Mouse (Mus musculus): ENCODE data around the gene Dnajb13. TPM values are rescaled to one million over a fixed set of nuclear protein-coding genes. Genes with fewer than 3 reads are reported as not detected.

Dnajb13 gene
- polyA plus RNA-seq, 1 experiment from 2014 or later: 1.6 TPM

DNA sequence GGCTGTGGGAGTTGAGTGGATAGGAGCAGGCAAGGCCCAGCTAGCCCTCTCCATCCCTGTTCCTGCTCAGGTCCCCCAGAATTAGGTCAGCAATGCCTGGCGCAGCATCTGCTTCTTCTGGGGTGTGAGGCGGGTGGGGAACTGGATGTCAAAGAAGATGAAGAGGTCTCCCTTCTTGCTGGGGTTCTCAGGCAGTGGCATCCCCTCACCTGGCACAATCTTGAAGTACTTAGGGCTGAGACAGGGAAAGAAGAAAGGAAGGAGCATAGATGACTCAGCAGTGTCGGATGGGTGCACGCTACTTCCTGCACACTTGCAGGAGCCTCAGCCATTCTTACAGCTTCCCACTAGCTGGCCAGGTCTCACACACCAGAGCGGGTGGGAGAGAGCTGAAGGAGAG, 11.7 kb downstream of the Dnajb13 start:
- no peak overlapping the region for H3K27ac ChIP-seq (ENCODE audit: low read depth, low read length)
- H3K27me3 ChIP-seq (replicated peaks; ENCODE audit: control insufficient read depth, insufficient read depth, low read length): no peaks in the 10 kb centered on the region
- peaks cover 18% of the 10 kb centered on the region for H3K36me3 ChIP-seq (ENCODE audit: control insufficient read depth, insufficient read depth, low read length)
- ATAC-seq (replicated peaks; ENCODE audit: low FRiP score) (no peak), DNase-seq (ENCODE audit: low spot score) (no peak)
- H3K4me2 ChIP-seq: no peak overlapping the region
- H3K4me3 ChIP-seq (ENCODE audit: low read depth, low read length): no peak overlapping the region
- no peak overlapping the region for H3K9ac ChIP-seq (ENCODE audit: low read depth, low read length)
- H3K9me3 ChIP-seq (ENCODE audit: control insufficient read depth, low read length): no peaks in the 10 kb centered on the region
- 54% methylated on average over 5 of the region's 5 CpGs for WGBS
- H3K4me1 ChIP-seq (replicated peaks; ENCODE audit: control insufficient read depth, insufficient read depth, low read length): peaks cover 13% of the 10 kb centered on the region

DNA sequence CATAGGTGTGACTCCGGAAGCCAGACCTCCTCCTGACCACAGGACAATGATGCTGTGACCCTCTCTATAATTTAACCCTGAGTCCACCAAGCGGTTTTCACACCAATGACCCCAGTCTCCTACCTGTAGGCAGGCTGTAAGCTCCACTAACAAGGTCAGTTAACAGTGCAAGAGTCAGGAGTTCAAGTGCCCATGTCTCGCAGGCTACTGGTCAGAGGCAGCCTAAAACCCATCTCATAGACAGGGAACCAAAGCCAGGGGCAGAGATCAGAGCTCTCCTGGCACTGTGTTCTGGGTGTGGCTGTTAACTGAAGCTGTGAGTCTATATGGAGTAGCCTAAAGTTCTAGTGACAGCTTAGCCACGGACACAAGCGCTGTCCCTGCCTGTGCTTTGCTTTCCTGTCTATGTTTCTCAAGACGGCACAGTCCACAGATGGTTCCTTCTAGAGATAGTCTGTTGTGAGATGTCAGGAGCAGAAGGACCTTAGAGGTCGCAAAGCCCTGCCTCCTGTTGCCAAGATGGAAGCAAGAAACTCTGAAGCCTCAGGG, 12.3 kb downstream of the Dnajb13 start:
- Histone ChIP-seq H3K27me3 (replicated peaks; ENCODE audit: control insufficient read depth, insufficient read depth, low read length) (no peaks in the 10 kb centered on the region), H3K36me3 (ENCODE audit: control insufficient read depth, insufficient read depth, low read length) (peaks cover 23% of the 10 kb centered on the region), H3K27ac (ENCODE audit: low read depth, low read length) (peak overlapping the region; percentile 39; the same call in 1 of the 2 replicates), H3K9me3 (ENCODE audit: control insufficient read depth, low read length) (no peaks in the 10 kb centered on the region), H3K4me1 (replicated peaks; ENCODE audit: control insufficient read depth, insufficient read depth, low read length) (peaks cover 13% of the 10 kb centered on the region), H3K4me3 (ENCODE audit: low read depth, low read length) (no peak overlapping the region), H3K4me2 (no peak overlapping the region), H3K9ac (ENCODE audit: low read depth, low read length) (peak overlapping the region; percentile 23)
- DNase-seq (ENCODE audit: low spot score): no peak
- peak; percentile 21; the same call in 1 of the 2 replicates for ATAC-seq (replicated peaks; ENCODE audit: low FRiP score)
- WGBS: 66% methylated on average over 7 of the region's 7 CpGs

DNA sequence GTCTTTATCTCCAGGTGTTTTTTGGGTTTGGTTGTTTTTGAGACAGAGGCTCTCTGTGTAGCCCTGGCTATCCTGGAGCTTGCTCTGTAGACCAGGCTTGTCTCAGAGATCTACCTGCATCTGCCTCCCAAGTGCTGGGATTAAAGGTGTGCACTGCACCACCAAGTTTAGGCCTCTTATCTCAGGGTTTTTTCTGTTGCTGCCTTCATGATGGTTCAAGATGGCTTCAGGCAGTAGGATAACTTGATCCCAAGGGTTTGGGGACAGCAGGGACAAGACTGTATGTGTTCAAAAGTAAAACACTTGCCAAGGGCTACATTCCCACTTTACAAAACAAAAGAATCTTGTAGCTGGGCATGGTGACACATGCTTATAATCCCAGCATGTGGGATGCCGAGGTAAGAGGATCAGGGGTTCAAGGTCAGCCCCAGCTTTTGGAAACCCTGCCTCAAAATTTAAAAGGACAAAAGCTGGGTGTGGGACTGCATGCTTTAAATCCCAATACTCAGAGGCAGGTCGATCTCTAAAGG, 12.9 kb downstream of the Dnajb13 start:
- Histone ChIP-seq H3K27ac (ENCODE audit: low read depth, low read length) (peak overlapping the region; percentile 39; the same call in 1 of the 2 replicates), H3K4me2 (no peak overlapping the region), H3K4me3 (ENCODE audit: low read depth, low read length) (no peak overlapping the region), H3K4me1 (replicated peaks; ENCODE audit: control insufficient read depth, insufficient read depth, low read length) (peaks cover 15% of the 10 kb centered on the region), H3K9me3 (ENCODE audit: control insufficient read depth, low read length) (no peaks in the 10 kb centered on the region), H3K36me3 (ENCODE audit: control insufficient read depth, insufficient read depth, low read length) (peaks cover 28% of the 10 kb centered on the region), H3K27me3 (replicated peaks; ENCODE audit: control insufficient read depth, insufficient read depth, low read length) (no peaks in the 10 kb centered on the region), H3K9ac (ENCODE audit: low read depth, low read length) (no peak overlapping the region; the same call in 1 of the 2 replicates)
- no peak for DNase-seq (ENCODE audit: low spot score)
- no peak for ATAC-seq (replicated peaks; ENCODE audit: low FRiP score)
- WGBS: 64% methylated on average over 2 of the region's 2 CpGs

DNA sequence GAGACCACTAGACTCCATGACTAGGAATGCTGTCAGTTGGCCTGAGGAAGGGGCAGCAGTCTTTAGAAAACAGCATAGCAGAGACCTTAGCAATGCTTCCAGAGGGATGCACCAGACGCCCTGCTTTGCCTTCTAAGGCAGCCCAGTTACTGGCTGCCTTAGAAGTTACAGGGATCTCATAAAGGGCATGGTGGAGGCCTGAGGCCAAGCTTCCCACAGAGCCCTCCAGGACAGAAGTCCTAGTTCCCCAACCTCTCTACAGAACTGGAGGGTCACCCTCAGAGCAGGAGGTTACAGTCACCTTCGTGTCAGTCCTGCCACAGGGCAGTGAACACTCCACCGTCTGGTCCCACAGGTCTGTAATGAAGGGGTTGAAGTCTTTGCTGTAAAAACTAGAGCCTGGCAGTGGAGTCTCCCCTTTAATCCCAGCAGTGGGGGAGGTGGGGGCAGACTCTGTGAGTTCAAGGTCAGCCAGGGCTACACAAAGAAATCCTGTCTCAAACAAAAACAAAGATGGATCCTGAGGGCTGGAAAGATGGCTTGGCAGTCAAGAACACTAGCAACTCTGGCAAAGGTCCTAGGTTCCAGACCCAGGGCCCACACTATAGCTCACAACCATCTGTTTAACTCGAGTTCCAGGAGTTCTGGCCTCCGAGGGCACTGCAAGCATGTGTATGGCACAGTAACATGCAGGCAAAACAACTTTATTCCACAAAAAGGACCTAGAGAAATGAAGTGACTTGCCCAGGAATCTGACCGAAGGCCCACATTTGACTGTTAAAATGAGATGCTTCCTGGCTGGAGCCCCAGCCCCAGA, 13.5 kb downstream of the Dnajb13 start:
- WGBS: 74% methylated on average over 6 of the region's 6 CpGs
- DNase-seq (ENCODE audit: low spot score) (no peak), ATAC-seq (replicated peaks; ENCODE audit: low FRiP score) (peak; percentile 37)
- no peaks in the 10 kb centered on the region for H3K27me3 ChIP-seq (replicated peaks; ENCODE audit: control insufficient read depth, insufficient read depth, low read length)
- H3K9me3 ChIP-seq (ENCODE audit: control insufficient read depth, low read length): no peaks in the 10 kb centered on the region
- no peak overlapping the region for H3K4me3 ChIP-seq (ENCODE audit: low read depth, low read length)
- H3K36me3 ChIP-seq (ENCODE audit: control insufficient read depth, insufficient read depth, low read length): peaks cover 35% of the 10 kb centered on the region
- H3K4me1 ChIP-seq (replicated peaks; ENCODE audit: control insufficient read depth, insufficient read depth, low read length): peaks cover 22% of the 10 kb centered on the region
- no peak overlapping the region for H3K4me2 ChIP-seq
- peak overlapping the region; percentile 57; the same call in 1 of the 2 replicates for H3K27ac ChIP-seq (ENCODE audit: low read depth, low read length)
- H3K9ac ChIP-seq (ENCODE audit: low read depth, low read length): no peak overlapping the region

- ATAC-seq (replicated peaks; ENCODE audit: low FRiP score): peak; percentile 7; the same call in 1 of the 2 replicates
- no peak overlapping the region for H3K4me2 ChIP-seq
- WGBS: 76% methylated on average over 16 of the region's 16 CpGs
- no peaks in the 10 kb centered on the region for H3K27me3 ChIP-seq (replicated peaks; ENCODE audit: control insufficient read depth, insufficient read depth, low read length)
- peak overlapping the region; percentile 57 for H3K27ac ChIP-seq (ENCODE audit: low read depth, low read length)
- H3K9ac ChIP-seq (ENCODE audit: low read depth, low read length): no peak overlapping the region
- no peak overlapping the region for H3K4me3 ChIP-seq (ENCODE audit: low read depth, low read length)
- peaks cover 40% of the 10 kb centered on the region for H3K36me3 ChIP-seq (ENCODE audit: control insufficient read depth, insufficient read depth, low read length)
- DNase-seq (ENCODE audit: low spot score): no peak
- H3K4me1 ChIP-seq (replicated peaks; ENCODE audit: control insufficient read depth, insufficient read depth, low read length): peaks cover 30% of the 10 kb centered on the region
- no peaks in the 10 kb centered on the region for H3K9me3 ChIP-seq (ENCODE audit: control insufficient read depth, low read length)
These were observed 14.3 kb downstream of the Dnajb13 start for GRCm38 (mm10) chr7:100500276-100500977.

DNA sequence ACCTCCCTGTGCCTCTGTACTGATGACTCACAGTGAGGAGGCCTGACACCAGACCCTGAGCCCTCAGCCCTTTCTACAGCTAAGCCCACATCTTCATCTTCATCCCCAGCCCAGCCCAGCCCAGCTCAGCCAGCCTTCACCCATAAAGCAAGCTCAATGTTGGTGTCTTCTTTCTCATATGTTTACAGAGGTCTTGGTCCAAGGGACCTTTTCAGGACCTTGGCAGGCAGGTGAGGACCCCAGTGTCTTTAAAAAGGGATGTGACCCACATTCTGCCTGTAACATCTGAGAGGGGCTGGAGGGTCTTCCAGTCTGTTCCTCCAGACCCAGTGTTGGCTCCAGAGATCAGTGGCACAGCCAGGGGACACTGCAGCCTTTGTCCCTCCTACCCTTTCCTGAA, 15.3 kb downstream of the Dnajb13 start:
- H3K36me3 ChIP-seq (ENCODE audit: control insufficient read depth, insufficient read depth, low read length): peaks cover 40% of the 10 kb centered on the region
- no peak overlapping the region for H3K4me3 ChIP-seq (ENCODE audit: low read depth, low read length)
- ATAC-seq (replicated peaks; ENCODE audit: low FRiP score) (no peak), DNase-seq (ENCODE audit: low spot score) (no peak)
- peaks cover 38% of the 10 kb centered on the region for H3K4me1 ChIP-seq (replicated peaks; ENCODE audit: control insufficient read depth, insufficient read depth, low read length)
- no peaks in the 10 kb centered on the region for H3K9me3 ChIP-seq (ENCODE audit: control insufficient read depth, low read length)
- no peak overlapping the region for H3K4me2 ChIP-seq
- H3K27ac ChIP-seq (ENCODE audit: low read depth, low read length): peak overlapping the region; percentile 57; the same call in 1 of the 2 replicates
- no peaks in the 10 kb centered on the region for H3K27me3 ChIP-seq (replicated peaks; ENCODE audit: control insufficient read depth, insufficient read depth, low read length)
- H3K9ac ChIP-seq (ENCODE audit: low read depth, low read length): no peak overlapping the region; the same call in 1 of the 2 replicates

DNA sequence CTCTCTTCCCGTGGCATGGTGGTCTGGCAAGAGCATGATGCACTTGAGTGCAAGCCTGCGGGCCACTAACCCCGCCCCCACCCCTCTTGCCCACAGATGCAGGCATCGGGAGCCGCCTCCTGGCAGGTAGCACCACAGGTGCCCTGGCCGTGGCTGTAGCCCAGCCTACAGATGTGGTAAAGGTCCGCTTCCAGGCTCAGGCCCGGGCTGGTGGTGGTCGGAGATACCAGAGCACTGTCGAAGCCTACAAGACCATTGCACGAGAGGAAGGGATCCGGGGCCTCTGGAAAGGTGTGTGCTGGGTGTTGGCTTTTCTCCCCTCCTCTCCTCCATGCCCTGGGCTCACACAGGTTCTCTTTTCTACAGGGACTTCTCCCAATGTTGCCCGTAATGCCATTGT, 16.8 kb downstream of the Dnajb13 start:
- H3K4me2 ChIP-seq: no peak overlapping the region

GRCm38 (mm10) chr7:100497402-100497801, 17.4 kb downstream of the Dnajb13 start:
- H3K27ac ChIP-seq (ENCODE audit: low read depth, low read length): no peak overlapping the region
- H3K36me3 ChIP-seq (ENCODE audit: control insufficient read depth, insufficient read depth, low read length): peaks cover 40% of the 10 kb centered on the region
- H3K9ac ChIP-seq (ENCODE audit: low read depth, low read length): no peak overlapping the region
- DNase-seq (ENCODE audit: low spot score) (no peak), ATAC-seq (replicated peaks; ENCODE audit: low FRiP score) (no peak)
- H3K9me3 ChIP-seq (ENCODE audit: control insufficient read depth, low read length): no peaks in the 10 kb centered on the region
- H3K27me3 ChIP-seq (replicated peaks; ENCODE audit: control insufficient read depth, insufficient read depth, low read length): no peaks in the 10 kb centered on the region
- peaks cover 33% of the 10 kb centered on the region for H3K4me1 ChIP-seq (replicated peaks; ENCODE audit: control insufficient read depth, insufficient read depth, low read length)
- no peak overlapping the region for H3K4me3 ChIP-seq (ENCODE audit: low read depth, low read length)
- no peak overlapping the region; the same call in 1 of the 2 replicates for H3K4me2 ChIP-seq
- 88% methylated on average over 4 of the region's 4 CpGs for WGBS

More for the DNA sequence above, 16.8 kb downstream of the Dnajb13 start:
- Histone ChIP-seq H3K9ac (ENCODE audit: low read depth, low read length) (no peak overlapping the region), H3K36me3 (ENCODE audit: control insufficient read depth, insufficient read depth, low read length) (peaks cover 40% of the 10 kb centered on the region), H3K4me1 (replicated peaks; ENCODE audit: control insufficient read depth, insufficient read depth, low read length) (peaks cover 37% of the 10 kb centered on the region), H3K9me3 (ENCODE audit: control insufficient read depth, low read length) (no peaks in the 10 kb centered on the region), H3K27me3 (replicated peaks; ENCODE audit: control insufficient read depth, insufficient read depth, low read length) (no peaks in the 10 kb centered on the region), H3K27ac (ENCODE audit: low read depth, low read length) (no peak overlapping the region), H3K4me3 (ENCODE audit: low read depth, low read length) (no peak overlapping the region)
- WGBS: 95% methylated on average over 13 of the region's 13 CpGs
- DNase-seq (ENCODE audit: low spot score) (no peak), ATAC-seq (replicated peaks; ENCODE audit: low FRiP score) (no peak)

All from liver, embryonic 11.5 days (tissue).